Mouse (Mus musculus) layer of hippocampus, postnatal 25 days (tissue): ENCODE data around the gene Adam19. TPM values are rescaled to one million over a fixed set of nuclear protein-coding genes. Genes with fewer than 3 reads are reported as not detected.

Source experiments
- DNase-seq, 2 experiments: peaks; one replicate each; pipeline ENCODE4 v3.0.0; 2022; ENCODE audit warnings: mixed read lengths in 2 of 2, low spot score in 1 of 2; ENCODE audit errors: extremely low spot score in 1 of 2
- microRNA-seq, 2 experiments: library from miRNA; unstranded; fragments of <30 nt; microRNA quantifications; one replicate each; pipeline ENCODE4 v1.2.0; 2021
- total RNA-seq, 2 experiments: library from RNA; stranded (reverse); gene quantifications; 2 replicates each; pipeline ENCODE4 v1.2.3; 2021

The Adam19 gene
- total RNA-seq, 2 experiments from 2014 or later = 15.7 to 18.3 TPM

GRCm38 (mm10) chr11:46188283-46188682, 132.5 kb downstream of the Adam19 start:
- no peak for DNase-seq

GRCm38 (mm10) chr11:46194175-46194574, 138.4 kb downstream of the Adam19 start:
- no peak for DNase-seq

Small RNA genes within 50 kb of the gene (microRNA-seq; reads per million reads assigned to microRNA genes)
- gene Mir7239 = 0 to 0.20 reads per million in 2 experiments
- 0 to 0.20 reads per million in 2 experiments for gene Mir8100

Other genes starting within 250 kb of the Adam19 start
- gene Clint1, start 203.9 kb upstream of the Adam19 start, total RNA-seq = 10 to 100 TPM; 51.9 to 56.1 TPM
- gene Lsm11, start 111.1 kb upstream of the Adam19 start, total RNA-seq = 10 to 100 TPM; 35.5 to 37.0 TPM
- gene Thg1l, start 100.5 kb upstream of the Adam19 start, total RNA-seq = 10 to 100 TPM in 1 of 2 experiments, 1 to 10 TPM in 1; 9.8 to 12.4 TPM
- gene Sox30, start 75.7 kb upstream of the Adam19 start, total RNA-seq = under 1 TPM; 0.12 to 0.17 TPM
- gene Gm12166, start 3.7 kb upstream of the Adam19 start, total RNA-seq = 1 to 10 TPM; 3.4 to 4.2 TPM
- 1 to 10 TPM; 3.3 to 3.7 TPM for gene Nipal4, start 110.5 kb downstream of the Adam19 start, total RNA-seq
- gene Fndc9, start 179.5 kb downstream of the Adam19 start, total RNA-seq = under 1 TPM; 0.71 to 0.77 TPM